Mouse (Mus musculus) adrenal gland, postnatal 25 days (tissue): ENCODE results near the gene Prox1. TPM values are rescaled to one million over a fixed set of nuclear protein-coding genes. Genes with fewer than 3 reads are reported as not detected.

Experiments
- DNase-seq: peaks from one replicate; pipeline ENCODE4 v3.0.0; 2021; ENCODE audit warnings: mixed read lengths
- total RNA-seq: library from RNA; stranded (reverse); gene quantifications from 2 replicates; pipeline ENCODE4 v1.2.3, GENCODE M21; 2021

Gene Prox1
- total RNA-seq, 1 experiment from 2014 or later, result 66.7 TPM

DNA sequence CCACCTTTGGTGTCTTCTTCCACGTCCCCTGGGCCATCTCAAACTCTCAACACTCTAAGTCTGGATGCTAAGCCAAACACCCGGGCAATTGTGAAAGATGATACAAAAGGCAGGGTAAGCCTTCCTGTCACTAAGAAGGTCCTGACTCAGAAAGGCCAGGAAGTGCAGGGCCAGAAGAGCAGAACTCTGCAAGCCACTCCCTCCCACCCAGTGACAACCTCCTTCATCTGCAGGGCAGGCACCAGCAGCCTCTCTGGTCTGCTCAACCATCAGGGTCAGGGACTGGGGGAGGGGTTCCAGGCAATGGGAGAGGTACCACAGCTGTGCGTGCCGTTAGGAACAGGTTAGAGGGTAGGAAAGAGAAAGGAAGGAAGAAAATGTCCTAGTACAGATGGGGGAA lies 27.9 kb downstream of the Prox1 start:
- no peak for DNase-seq

DNA sequence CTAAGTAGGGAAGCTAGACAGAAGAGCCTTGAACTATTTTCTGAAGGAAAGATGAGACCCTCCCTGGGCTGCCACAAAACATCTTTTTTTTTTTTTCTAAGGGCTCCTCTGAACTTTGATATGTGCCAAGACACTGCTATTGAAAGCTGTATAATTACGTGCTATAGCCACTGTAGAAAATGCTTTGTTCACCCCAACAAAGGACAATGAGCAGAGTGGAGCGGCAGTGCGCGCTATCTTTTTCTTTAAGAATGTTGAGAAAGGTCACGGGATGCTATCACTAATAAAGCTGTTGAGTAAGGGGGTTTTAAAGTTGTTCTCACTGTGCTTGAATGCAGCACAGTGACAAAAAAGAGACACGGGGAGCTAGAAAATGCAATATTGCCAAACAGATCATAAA lies 30.0 kb downstream of the Prox1 start:
- DNase-seq, result no peak

DNA sequence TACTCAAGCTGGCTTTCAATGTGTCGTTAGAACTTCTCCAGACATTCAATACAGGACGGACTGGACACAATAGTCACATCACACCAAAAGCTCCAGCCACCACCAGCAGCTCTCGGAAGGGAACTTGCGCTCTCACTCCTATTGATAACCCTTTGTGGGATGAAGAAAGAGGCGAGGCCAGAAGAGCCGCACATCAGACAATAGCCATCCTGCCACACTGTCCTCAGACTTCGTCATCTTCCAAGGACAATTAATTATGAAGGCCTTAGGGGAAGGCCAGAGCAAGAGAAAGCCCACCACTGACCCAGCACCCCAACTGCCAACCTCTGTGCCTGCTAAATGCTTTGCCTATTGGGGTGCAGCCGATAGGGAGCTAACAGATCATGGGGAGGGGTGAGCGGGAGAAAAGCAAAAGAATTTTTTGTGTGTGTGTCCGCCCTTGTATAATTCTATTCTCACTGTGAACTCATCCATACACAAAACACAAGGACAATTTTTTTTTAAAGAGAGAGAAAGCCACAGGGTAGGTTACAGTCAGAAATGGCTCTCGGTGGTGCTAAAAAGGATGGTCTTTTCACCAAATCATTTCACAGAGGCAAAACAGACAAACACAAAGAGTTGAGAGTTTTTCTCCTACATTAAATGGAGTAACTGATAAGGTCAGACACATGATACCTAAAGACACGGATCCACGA lies 30.7 kb downstream of the Prox1 start:
- DNase-seq, result no peak

DNA sequence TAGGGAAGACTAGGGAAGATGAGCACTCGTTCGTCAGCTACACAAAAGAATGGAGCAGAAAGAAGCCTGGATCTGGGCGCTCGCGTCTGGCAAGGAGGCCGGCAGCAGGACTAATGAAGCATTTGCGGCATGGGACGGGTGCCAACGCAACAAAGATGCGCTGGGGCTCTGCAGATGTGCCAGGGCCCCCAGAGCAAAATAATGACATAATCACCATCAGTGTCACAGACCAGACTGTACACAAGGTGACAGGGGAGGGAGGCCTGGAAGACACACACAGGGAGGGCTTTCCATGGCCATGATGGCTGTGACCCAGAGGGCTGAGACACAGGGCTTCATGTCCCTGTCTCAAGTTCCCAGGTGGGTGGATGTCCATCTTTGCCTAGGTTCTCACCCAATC lies 32.6 kb downstream of the Prox1 start:
- no peak for DNase-seq

DNA sequence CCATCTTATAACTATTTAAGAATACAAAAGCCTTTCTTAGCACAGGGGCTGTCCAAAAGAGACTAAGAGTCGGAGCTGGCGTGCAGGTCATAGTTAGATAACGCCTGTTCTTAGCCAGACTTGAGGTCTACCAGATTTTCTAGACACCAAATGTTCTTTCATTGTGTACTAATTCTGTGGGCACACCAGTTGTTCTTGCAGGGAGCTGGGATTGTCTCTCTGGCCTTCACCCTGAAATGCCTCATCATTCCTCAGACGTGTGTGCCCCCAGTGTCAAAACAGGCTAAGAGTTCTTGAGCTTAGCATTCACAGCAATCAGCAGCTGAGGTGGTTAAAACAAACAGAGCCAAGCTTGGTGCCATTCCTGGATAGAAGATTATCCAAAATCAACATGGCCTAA lies 37.6 kb downstream of the Prox1 start:
- no peak for DNase-seq

DNA sequence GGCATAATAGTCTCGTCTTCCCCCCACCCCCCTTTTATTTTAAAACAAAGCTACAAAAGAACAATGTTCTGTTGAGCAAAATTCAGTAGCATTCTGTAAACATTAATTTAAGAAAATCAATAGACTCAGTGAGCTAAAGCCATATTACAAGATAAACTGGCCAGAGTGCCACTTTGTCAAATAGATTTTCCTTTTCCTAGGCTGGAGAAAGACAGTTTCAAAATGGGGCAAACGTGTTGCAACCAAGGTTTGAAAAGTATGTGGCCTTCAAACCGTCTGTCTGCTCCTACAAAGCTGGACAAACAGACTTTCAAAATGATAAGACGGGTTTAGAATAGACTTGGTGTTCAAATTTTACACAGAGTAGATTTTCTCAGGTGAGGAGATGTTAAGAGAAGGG lies 39.6 kb downstream of the Prox1 start:
- DNase-seq, result no peak

DNA sequence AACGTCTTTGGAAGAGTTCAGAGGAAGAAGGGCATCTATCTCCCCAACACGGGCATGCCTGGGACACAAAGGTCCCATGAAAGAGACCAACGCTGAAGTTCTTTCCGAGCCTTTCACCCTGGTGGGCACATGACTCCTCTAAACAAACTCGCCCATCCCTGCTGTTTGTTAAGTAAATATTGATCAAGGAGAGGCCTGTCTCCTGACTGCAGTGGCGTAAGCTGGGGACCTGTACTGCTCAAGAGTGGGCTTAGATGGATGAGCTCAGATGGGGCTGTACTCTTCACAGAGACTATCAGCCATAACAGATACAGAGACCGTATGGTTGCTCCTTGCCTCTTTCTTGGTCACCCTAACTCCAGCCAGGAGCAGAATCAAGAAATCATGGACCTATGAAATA lies 41.0 kb downstream of the Prox1 start:
- no peak for DNase-seq

DNA sequence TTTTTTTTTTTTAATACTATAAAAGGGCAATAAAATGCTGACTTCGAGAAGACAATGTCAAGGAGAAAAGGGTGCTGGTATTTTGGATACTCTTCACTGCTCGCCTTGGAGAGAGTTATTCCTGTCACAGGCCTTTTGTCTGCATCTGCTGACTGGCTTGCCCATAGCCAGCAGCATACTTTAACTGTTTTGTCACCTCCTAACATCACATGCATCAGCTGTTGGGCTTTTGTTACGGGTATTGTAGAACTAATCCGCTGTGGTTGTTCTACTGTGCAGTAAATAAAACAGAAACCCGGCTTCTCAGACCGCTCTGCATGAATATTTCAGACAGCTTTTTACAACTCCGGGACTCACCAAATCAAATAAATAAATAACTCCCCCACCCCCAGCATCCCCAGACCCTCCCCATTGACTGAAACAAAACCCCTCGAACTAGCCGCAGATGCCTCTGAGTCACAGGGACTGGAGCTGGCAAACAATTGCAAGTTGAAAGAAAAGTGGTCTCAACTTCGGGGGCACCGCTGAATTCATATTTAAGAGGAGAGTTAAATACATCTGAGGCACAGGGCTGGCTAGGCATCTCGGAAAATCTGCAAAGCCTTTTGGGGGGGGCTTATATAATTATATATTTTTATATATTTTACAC lies 41.7 kb downstream of the Prox1 start:
- no peak for DNase-seq

DNA sequence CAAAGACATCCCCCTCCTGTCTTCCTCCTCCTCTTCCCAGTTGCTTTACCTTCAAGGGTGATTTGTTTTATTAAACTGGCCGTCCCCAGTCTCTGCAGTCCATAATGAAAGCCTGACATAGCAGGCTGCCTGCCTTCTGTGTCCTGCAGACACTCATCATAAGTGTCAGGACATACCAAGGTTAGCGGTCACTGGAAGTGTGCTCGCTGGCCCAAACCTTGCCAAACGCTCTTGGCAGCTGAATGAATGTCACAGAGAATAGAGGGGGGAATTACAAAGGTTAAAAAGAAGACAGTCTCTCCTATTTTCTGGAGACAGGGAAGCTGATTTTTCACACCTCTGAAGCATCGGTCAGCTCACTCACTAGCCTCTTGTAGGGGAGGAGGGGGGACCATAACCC lies 42.6 kb downstream of the Prox1 start:
- DNase-seq, result peak; percentile 66

DNA sequence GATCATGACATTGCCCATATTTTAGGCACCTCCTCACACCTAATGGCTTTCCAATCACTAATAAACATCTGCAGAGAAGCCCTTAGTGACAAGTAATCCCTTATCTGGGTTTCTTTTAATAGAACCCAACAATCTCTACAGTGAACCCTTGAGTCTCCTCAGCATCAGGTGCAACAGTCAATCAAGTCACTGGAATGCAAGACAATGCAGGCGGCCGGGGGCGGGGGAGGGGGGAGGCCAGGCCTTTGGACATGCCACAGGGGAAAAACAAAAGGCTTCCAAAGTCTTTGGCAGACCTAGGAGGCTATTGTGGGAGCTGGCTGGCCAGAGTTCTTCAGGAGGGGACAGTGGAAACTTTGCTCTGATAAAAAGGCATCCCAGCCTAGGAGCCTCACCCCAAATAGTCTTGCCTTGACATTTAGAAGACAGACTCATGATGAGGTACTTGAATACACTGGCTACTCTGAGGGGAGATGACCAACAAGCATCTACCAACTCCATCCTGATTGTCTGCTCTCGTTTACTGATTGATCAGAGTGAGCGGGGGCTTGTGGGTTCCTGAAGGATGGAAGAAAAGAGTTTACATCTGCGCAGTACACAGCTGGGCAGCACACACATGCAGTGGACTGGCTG lies 43.2 kb downstream of the Prox1 start:
- no peak for DNase-seq

DNA sequence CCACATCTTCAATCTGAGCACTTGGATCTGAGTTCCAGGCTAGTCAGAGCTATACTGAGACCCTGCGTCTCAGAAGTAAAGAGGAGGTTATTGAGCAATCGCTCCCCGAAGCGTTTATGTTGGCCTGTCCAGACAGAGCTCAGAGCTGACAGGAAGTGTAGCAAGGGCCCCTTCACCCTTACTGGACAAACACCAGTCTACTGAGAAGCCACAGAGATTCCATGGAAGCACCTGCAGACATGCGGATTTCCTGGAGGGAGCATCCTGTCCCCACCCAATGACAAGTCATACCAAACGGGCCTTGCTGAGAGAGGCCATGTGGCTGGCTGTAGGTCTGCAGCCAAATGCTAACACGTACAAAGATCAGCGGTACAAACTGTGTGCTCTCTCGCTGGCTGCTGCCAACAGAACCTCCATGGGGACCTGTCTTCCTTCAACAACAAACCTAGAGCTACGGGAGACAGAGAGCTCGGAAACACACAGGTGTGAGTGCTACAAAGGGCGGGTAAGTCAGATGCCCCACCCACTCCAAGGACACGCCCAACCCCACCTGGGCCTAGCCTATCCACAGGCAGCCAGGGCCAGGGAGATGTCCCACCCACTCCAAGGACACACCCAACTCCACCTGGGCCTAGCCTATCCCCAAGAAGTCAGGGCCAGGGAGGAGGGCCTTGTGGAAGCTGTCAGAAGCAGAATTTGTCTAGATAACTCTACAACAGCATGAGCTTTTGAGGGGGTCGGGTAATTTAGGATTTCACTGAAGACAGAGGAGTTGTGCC lies 45.4 kb downstream of the Prox1 start:
- DNase-seq, result no peak

DNA sequence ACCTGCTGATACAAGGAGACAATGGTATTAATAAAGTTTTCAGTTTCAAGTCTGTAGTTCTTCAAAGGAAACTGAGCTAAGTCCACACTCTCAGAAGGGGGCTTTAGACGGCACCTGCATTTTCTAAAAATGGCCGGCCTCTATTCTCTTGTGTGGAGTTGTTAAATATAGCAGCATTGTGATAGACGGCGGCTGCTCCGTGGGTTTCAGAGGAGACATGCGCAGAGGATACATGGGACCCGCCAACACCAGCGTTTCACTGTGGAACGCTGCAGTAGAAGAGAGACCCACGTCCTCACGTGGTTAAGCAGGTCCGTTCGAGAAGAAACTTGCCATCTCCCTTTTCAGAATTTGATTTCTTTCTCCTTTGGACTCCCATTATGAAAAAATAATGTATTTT lies 47.1 kb downstream of the Prox1 start:
- DNase-seq, result no peak

DNA sequence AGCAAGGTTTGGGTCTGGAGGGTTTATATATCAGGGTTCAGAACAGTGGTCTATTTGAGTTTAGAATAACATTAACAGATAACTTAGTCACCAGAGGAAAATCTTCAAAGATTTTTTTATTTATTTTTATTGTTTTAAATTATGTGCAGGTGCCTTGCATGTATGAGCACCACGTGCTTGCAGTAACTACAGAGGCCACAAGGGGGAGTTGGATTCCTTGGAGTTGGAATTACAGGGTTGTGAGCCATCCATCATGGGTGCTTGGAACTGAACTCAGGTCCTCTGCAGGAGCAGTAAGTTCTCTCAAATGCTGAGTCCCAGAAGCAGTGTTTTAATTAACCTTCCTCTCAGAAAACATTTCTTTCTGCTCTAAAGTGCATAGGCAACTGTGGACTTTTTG lies 54.5 kb downstream of the Prox1 start:
- no peak for DNase-seq

DNA sequence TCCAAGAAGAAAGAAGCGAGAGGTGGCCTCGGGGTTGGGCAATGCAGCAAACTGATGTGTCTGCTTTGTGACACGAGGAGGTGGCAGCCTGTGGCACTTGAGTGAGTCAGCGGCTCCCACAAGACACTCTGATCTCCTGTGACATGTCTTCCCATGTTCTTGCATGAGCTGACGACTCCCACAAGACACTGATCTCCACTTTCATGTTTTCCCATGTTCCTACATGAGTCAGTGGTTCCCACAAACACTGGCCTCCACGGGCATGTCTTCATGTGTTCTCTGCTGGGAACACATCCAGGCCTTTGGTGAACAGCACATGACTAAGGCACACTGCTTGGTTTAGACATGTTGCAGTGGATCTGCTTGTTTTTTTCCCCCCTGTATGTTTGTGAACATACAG lies 58.8 kb downstream of the Prox1 start:
- DNase-seq, result no peak

DNA sequence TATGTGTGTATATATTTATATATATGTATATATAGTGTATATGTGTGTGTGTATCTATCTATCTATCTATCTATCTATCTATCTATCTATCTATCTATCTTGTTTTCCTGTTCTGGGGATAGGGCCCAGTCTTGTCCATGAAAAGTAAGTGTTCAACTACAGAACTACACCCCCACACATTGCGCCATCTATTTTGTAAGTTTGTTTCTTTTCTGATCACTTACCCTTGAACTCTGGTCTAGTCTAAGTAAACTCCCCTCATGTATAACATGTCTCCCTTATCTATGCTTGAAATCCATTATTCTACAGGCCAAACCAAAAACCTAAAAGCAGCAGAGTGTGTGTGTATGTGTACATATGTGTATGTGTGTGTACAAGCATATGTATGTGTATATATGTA lies 62.9 kb downstream of the Prox1 start:
- no peak for DNase-seq

DNA sequence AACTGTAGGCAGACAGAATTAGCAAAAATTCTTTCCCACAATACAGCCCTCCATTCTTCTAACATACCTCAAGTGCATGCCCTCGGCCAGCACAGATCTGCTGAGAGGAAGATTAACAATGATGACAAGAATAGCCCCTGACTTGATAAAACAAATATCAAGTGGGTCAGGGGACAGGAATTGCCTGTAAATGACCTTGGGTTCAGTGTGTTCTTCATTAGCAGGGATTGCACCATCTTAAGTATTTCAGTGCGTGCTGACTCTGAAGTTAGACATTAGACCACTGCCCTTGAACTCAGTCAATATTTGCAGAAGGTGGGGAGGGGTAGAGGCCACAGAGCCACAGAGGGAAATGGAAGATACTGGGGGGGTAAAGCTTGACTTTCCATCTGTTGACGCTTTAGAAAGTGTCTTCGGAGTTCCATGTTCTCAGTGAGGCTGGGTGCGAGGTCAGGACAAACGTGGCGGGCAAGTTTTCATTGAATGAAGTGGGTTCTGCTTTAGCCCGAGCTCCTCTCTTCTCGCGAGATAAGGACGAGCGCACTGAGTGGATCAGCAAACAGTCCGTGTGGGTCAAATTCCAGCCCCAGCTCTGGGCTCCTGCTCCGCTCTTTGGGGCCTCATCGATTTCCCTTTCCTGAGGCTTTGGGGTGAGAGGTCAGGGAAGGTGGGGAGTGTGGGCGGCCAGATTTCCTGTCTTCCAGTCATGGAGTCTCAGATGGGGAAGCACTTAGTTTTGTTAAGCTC lies 63.7 kb downstream of the Prox1 start:
- DNase-seq, result no peak

DNA sequence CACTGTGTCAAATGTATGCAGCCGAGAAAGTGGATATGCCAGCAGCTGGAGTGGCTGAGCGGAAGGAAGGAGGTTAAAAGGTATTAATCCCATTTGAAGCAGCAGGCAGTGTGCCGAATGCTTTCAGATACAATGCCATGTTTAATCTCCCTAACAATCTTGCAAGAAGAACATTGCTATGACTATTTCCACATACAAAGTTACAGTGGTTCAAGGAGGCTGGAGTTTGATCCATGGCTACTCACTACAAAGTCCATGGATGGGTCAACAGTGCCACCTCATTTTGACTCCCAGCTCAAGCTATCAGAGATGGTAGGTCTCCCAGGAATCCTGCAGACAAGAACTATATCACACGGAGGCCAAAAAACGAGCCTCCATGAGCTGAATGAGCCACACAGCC lies 64.5 kb downstream of the Prox1 start:
- DNase-seq, result no peak

DNA sequence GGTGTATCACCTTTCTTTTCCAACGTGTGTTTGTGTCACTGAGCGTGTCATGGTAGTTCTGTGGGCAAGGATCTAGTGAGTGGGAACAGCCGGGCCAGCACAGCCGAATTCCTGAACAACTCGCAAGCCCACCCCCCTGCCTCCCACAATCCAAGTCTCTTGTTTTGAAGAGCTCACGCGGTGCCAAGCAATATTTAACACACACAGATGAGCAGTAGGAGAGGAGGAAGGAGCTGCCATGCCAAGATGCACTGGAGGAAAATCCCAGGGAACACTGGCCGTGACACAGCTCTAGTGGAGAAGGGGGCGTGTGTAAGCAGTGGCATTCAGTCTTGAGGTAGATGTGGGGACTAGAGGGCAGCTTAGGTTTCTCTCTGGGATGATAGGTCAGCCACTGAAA lies 77.2 kb downstream of the Prox1 start:
- no peak for DNase-seq

DNA sequence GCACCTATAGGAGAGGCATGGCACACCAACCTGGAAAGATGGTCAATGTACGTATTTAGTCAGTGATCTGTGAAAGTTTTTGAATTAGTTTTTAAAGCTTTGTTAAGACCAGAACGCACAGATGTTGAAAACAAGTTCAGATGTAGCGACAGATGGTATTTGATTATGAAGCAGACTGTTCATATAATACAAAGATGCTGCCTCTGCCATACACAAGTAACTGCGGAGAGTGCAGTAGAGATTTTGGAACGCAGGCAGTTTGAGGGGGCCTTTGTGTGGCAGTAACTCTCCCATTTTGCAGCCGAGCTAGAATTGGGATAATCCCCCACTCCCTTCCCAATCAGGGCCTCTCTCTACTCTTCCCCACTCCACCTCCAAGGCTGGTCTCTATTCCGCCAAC lies 78.4 kb downstream of the Prox1 start:
- no peak for DNase-seq

DNA sequence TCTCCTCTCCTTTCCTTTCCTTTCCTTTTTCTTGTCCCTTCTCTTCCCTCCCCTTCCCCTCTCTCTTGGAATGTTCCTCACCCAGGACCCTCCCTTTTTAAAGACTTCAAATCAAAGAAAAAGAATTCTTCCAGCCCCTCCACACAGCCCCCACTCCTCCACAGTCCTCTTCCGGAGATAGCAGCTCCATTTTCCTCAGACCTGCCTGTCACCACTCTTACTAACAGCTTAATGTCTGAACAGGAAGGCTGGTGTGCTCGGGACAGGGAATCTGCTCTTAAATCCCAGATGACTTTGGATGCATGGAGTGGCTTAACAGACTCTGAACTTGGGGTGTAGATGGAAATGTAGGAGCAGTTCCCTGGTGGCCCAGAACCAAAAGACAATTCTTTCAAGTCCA lies 81.6 kb downstream of the Prox1 start:
- DNase-seq, result no peak

DNA sequence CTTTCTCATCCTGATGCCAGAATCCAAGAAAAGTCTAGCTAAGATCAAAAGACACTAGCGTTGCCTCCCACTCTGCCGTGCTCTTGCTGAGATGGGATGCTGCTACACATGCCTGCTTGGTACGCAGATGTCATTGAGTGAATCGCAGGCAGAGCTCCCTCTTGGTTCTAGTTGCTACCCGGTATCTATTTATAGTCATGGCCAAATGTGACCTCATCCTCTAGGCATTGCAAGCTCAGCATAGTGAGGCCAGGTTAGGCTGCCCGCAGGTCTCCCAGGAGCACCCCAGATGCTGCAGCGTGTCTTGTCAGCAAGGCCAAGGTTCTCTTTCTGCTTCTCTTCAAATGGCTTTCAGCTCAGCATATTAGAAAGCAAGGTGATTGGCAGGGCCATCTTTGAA lies 84.8 kb downstream of the Prox1 start:
- no peak for DNase-seq

DNA sequence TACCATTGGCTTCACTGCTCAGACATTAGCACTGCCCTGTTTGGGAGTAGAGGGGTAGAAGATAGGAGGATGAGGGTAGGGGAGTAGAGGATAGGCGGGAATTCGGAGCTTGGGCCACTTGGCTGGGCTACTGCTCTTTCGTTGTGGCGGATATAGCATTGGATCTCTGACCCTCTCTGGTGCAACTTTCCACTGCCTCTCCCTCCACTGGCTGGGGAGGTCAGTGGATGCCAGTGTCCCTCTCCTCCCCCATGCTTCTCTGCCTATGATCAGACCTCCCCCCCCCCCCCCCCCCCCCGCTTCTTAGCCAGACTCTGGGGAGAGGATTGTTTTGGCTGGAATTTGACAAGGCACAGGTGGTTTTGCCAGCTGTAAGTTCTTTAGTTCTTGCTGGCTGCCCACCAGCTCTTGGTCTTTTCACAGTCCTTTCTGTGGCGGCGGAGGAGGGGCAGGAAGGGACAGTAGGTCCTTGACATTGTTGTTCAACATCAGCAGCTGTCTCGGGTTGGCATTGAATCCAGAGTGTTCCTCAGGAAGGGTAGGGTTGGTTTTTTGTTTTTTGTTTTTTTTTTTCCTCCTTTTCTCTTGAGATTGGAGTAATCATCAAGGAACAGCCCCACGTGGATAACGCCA lies 90.8 kb downstream of the Prox1 start:
- no peak for DNase-seq
